Mouse (Mus musculus) G1E (cell line): ENCODE results near the gene Gm8994. TPM values are rescaled to one million over a fixed set of nuclear protein-coding genes. Genes with fewer than 3 reads are reported as not detected.
"Not testable (repeated sequence)": the region's sequence is repeated elsewhere in the genome, so short reads cannot be mapped to it uniquely, and the experiment has no call there.

Experiments used
- ATAC-seq: 2 replicates; pipeline ENCODE4 v1.8.0; 2016; ENCODE audit warnings: mild to moderate bottlenecking; ENCODE audit not compliant: insufficient number of reproducible peaks, poor library complexity, low FRiP score, severe bottlenecking; ENCODE audit errors: extremely low read depth
- DNase-seq: peaks from one replicate; pipeline ENCODE4 v3.0.0; 2012; ENCODE audit warnings: low spot score
- H3K27me3 ChIP-seq: 2 replicates; pipeline ENCODE4 v1.6.1; 2012; ENCODE audit warnings: mild to moderate bottlenecking, low read length, inconsistent platforms; ENCODE audit not compliant: insufficient read depth
- H3K36me3 ChIP-seq: replicated peaks from 2 replicates; pipeline ENCODE3; 2012; ENCODE audit warnings: mild to moderate bottlenecking, inconsistent platforms
- H3K4me1 ChIP-seq: 2 replicates; pipeline ENCODE4 v1.6.1; 2012; ENCODE audit warnings: low read depth, low read length, inconsistent platforms, mixed read lengths; ENCODE audit not compliant: insufficient read depth
- H3K4me3 ChIP-seq: 2 replicates; pipeline ENCODE4 v1.5.1; 2012; ENCODE audit warnings: low read depth, mild to moderate bottlenecking, inconsistent platforms, low read length, moderate library complexity, mixed read lengths
- H3K9me3 ChIP-seq: replicated peaks from 2 replicates; pipeline ENCODE4 v1.6.1; 2012; ENCODE audit warnings: inconsistent platforms
- CTCF ChIP-seq: IDR thresholded peaks from 2 replicates; pipeline ENCODE4 v1.5.1; 2012; ENCODE audit warnings: low read depth, low read length, inconsistent platforms, mixed read lengths
- GATA1 ChIP-seq: IDR thresholded peaks from 2 replicates; pipeline ENCODE4 v1.6.1; 2012; ENCODE audit warnings: borderline replicate concordance, low read length, inconsistent platforms, mixed read lengths
- GATA2 ChIP-seq: IDR thresholded peaks from 2 replicates; pipeline ENCODE4 v1.6.1; 2012; ENCODE audit warnings: low read depth, low read length, inconsistent platforms, borderline replicate concordance
- POLR2AphosphoS5 ChIP-seq: IDR thresholded peaks from 2 replicates; pipeline ENCODE4 v1.6.1; 2012; ENCODE audit warnings: low read depth, low read length, inconsistent platforms; ENCODE audit not compliant: insufficient replicate concordance
- TAL1 ChIP-seq: conservative IDR thresholded peaks from 2 replicates; pipeline ENCODE4 v1.6.1; 2012; ENCODE audit warnings: low read depth, low read length, inconsistent platforms, mixed read lengths
- polyA plus RNA-seq: library from polyadenylated mRNA; stranded (reverse); fragments of >175 nt; gene quantifications from 2 replicates; pipeline ENCODE4 v1.2.3, GENCODE M21; 2012
- total RNA-seq, 2 experiments: library from RNA; stranded (forward) in 1 of 2; stranded (reverse) in 1 of 2; fragments of 200-1000 nt in 1 of 2; fragments of >200 nt in 1 of 2; fragmentation: Nextera tagmentation in 1 of 2; gene quantifications; 2 replicates each; pipeline ENCODE4 v1.2.3; 2014 to 2017

Gm8994 gene
- total and polyA plus RNA-seq, 3 experiments, result 0.08 TPM; not detected in 2

DNA sequence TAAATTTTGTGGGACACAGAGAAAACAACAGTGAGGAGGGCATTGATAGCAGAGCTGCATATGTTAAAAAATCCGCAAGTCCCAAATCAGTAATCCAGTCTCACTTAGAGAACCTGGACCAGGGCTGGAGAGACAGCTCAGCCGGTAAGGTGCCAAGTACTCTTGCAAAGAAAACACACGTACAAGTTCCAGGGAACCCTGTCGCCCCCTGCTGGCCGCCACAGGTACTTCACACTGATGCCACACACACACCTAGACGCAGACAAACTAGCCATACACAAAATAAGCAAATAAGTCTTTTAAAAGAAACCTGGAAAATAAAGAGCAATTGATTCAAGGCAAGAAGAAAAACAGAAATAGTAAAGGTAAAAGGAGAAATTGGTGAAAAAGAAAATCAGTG, 33.6 kb upstream of the Gm8994 start:
- Histone ChIP-seq H3K4me3 (no peak overlapping the region), H3K4me1 (no peaks in the 10 kb centered on the region), H3K9me3 (peaks cover 29% of the 10 kb centered on the region), H3K27me3 (no peaks in the 10 kb centered on the region), H3K36me3 (no peaks in the 10 kb centered on the region)
- ATAC-seq (no peak), DNase-seq (no peak)
- no peak for TF ChIP-seq GATA2
- no peak for TF ChIP-seq CTCF
- no peak for TF ChIP-seq GATA1
- no peak for TF ChIP-seq TAL1
- no peak for TF ChIP-seq POLR2AphosphoS5

DNA sequence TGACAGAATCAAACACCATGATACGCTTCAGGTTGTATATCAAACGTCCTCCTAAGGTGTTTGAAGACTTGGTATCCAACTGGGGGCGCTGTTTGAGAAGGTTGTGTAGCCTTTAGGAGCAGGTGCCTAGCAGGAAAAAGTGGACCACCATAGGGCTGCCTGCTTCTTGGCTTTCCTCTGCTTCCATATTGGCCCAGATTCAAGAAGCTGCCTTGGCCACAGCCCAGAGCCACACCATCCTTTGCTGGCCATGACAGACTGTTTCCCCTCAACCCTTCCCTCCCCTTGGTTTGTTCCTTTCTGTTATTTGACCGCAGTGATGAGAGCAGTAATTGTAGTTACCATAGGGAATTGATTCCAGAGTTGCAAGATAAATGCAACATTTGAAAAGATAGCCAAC, 31.5 kb upstream of the Gm8994 start:
- Histone ChIP-seq H3K4me1 (no peaks in the 10 kb centered on the region), H3K4me3 (no peak overlapping the region), H3K36me3 (no peaks in the 10 kb centered on the region), H3K27me3 (no peaks in the 10 kb centered on the region), H3K9me3 (peaks cover 39% of the 10 kb centered on the region)
- no peak for ATAC-seq
- DNase-seq, result no peak
- TF ChIP-seq POLR2AphosphoS5 (no peak), TAL1 (no peak), CTCF (no peak)

DNA sequence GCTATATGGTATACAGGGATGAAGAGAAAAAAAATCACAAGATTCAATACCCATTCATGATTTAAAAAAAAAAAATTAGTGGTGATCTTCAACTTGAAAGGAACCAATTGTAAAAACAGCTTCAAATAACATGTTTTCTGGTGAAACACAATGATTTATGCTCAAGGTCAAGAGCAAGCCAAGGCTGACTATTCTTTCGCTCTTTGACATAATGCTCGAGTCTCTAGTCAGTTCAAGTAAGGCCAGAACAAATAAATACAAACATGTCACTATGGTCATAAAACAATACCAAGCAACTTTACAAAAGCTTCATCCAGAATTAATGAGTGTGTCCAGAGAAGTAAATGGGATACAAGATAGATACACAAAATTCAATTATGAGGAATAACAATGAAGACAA, 31.1 kb upstream of the Gm8994 start:
- Histone ChIP-seq H3K4me3 (no peak overlapping the region), H3K9me3 (peaks cover 43% of the 10 kb centered on the region), H3K4me1 (no peaks in the 10 kb centered on the region), H3K27me3 (no peaks in the 10 kb centered on the region), H3K36me3 (no peaks in the 10 kb centered on the region)
- ATAC-seq (no peak), DNase-seq (no peak)
- no peak for TF ChIP-seq GATA1
- no peak for TF ChIP-seq TAL1
- TF ChIP-seq GATA2, result no peak
- TF ChIP-seq CTCF, result no peak
- TF ChIP-seq POLR2AphosphoS5, result no peak

DNA sequence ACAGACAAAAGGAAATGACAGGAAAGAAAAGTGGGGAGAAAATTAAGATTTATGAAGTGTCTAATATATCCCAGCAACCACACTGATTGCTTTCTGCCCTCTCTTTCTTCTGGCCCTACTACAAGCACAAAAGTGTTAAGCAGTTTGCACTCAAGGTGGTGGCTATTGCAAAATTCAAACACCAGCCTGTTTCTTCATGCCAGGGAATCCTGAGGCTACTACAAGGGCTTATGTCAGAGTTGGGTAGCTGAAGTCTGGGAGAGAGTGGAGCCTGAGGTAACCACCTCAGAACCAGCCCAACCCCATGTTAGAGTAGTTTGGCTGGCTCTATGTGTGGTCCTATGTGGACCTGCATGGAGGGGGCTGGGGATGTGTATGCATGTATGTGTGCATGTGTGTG, 23.8 kb upstream of the Gm8994 start:
- ATAC-seq, result no peak
- no peak for DNase-seq
- no peak overlapping the region for H3K4me3 ChIP-seq
- no peaks in the 10 kb centered on the region for H3K27me3 ChIP-seq
- TF ChIP-seq CTCF, result no peak
- no peak for TF ChIP-seq GATA1
- TF ChIP-seq POLR2AphosphoS5, result no peak
- H3K36me3 ChIP-seq, result no peaks in the 10 kb centered on the region
- peaks cover 70% of the 10 kb centered on the region for H3K9me3 ChIP-seq
- H3K4me1 ChIP-seq, result no peaks in the 10 kb centered on the region

DNA sequence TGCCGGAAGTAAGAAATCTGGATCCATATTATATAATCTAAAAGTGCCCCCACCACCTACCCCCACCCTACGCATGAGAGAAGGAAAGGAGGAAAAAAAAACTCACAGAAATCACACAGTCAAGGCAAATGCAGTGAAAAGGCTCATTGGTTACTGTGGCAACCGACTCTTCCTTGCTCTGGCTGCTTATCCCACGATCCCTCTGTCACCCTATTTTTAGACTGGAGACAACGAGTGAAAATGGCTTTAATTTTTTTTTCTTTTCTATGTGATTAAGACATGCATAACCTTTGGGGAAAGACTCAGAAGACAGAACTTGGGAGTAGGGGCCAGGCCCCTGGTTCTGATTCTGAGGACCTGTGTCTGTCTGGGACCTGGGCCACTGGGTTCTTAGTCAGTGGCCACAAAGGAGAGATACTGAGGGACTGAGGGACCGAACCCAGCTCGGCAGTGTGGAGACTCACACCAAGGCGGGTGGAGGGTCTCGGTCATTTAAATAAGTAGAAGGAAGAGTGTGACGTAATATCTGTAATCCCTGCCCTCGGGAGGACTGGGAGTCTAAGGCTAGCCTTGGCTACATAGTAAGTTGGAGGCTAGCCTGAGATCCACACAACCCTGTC, 22.9 kb upstream of the Gm8994 start:
- Histone ChIP-seq H3K27me3 (no peaks in the 10 kb centered on the region), H3K9me3 (peaks cover 61% of the 10 kb centered on the region), H3K4me3 (no peak overlapping the region), H3K36me3 (no peaks in the 10 kb centered on the region), H3K4me1 (no peaks in the 10 kb centered on the region)
- ATAC-seq (no peak), DNase-seq (no peak)
- no peak for TF ChIP-seq CTCF
- no peak for TF ChIP-seq GATA1
- no peak for TF ChIP-seq GATA2
- no peak for TF ChIP-seq TAL1
- TF ChIP-seq POLR2AphosphoS5, result no peak

DNA sequence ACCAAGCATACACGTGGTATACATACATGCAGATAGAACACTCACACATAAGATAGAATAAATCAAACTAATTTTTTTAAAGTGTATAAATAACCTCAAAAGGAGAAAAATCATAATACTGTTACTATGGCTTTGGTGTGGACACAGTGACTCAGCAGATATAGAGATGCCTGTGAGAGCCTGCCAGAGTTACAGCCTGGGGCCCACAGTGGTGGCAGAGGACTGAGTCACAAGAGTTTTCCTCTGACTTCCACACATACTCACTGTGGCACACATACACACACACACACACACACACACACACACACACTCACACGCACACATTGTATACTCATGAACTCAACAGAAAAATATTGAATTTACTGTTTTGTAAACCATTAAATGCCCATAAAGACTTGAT, 17.9 kb upstream of the Gm8994 start:
- Histone ChIP-seq H3K4me3 (no peak overlapping the region), H3K4me1 (no peaks in the 10 kb centered on the region), H3K9me3 (peaks cover 36% of the 10 kb centered on the region), H3K36me3 (no peaks in the 10 kb centered on the region), H3K27me3 (no peaks in the 10 kb centered on the region)
- DNase-seq (no peak), ATAC-seq (no peak)
- TF ChIP-seq GATA1 (no peak), GATA2 (no peak), CTCF (no peak), POLR2AphosphoS5 (no peak), TAL1 (no peak)

DNA sequence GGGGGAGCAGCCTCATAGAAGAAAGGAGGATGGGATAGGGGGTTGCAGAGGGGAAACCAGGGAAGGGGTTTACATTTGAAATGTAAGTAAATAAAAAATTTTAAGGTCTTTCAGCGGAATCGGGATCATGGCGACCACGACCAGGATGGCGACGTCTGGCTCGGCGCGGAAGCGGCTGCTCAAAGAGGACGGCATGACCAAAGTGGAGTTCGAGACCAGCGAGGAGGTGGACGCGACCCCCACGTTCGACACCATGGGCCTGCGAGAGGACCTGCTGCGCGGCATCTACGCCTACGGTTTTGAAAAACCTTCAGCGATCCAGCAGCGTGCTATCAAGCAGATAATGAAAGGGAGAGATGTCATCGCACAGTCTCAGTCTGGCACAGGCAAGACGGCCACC, 1.1 kb downstream of the Gm8994 start:
- not testable (repeated sequence) for ATAC-seq, H3K27me3 ChIP-seq

More for the DNA sequence above, 1.1 kb downstream of the Gm8994 start:
- not testable (repeated sequence) for H3K36me3 ChIP-seq, H3K4me1 ChIP-seq, H3K4me3 ChIP-seq, DNase-seq
- peaks cover 16% of the 10 kb centered on the region for H3K9me3 ChIP-seq
